Mouse (Mus musculus) adrenal gland, adult 18-20 months (tissue): ENCODE data around the gene Mymx. TPM values are rescaled to one million over a fixed set of nuclear protein-coding genes. Genes with fewer than 3 reads are reported as not detected.
"Not testable (repeated sequence)": the region's sequence is repeated elsewhere in the genome, so short reads cannot be mapped to it uniquely, and the experiment has no call there.

ENCODE experiments used
- DNase-seq, 2 experiments: peaks; one replicate each; pipeline ENCODE4 v3.0.0; 2021 to 2022; ENCODE audit warnings: low spot score in 2 of 2
- long read RNA-seq, 2 experiments: library from polyadenylated mRNA; stranded (forward); transcript quantifications; one replicate each; pipeline ENCODE4 v2.0.0; 2021
- total RNA-seq, 2 experiments: library from RNA; stranded (reverse); gene quantifications; 1 replicate in 1 of 2; 2 replicates in 1 of 2; pipeline ENCODE4 v1.2.3; 2021

Gene Mymx
- not detected for total RNA-seq
- long read RNA-seq, experiment 1: 0 reads
- long read RNA-seq, experiment 2: 0 reads

GRCm38 (mm10) chr17:45601877-45602304 lies at the start of gene Mymx:
Mymx (minus strand) TSS chr17:45602102.
- DNase-seq: no peak

- no peak for DNase-seq
These were observed 42.3 kb upstream of the Mymx start for GRCm38 (mm10) chr17:45644185-45644584.

- peak; percentile 71 to 81 for DNase-seq
These were observed 40.8 kb upstream of the Mymx start for GRCm38 (mm10) chr17:45642701-45643100.

GRCm38 (mm10) chr17:45641981-45642380 lies 40.1 kb upstream of the Mymx start:
- DNase-seq: no peak

GRCm38 (mm10) chr17:45638596-45639295 lies 36.8 kb upstream of the Mymx start:
- DNase-seq: no peak

- DNase-seq: no peak
These were observed 32.1 kb upstream of the Mymx start for GRCm38 (mm10) chr17:45634033-45634432.

- DNase-seq: no peak
These were observed 30.0 kb upstream of the Mymx start for GRCm38 (mm10) chr17:45631940-45632339.

GRCm38 (mm10) chr17:45630992-45631391 lies 29.1 kb upstream of the Mymx start:
- no peak for DNase-seq

GRCm38 (mm10) chr17:45629861-45630694 lies 28.2 kb upstream of the Mymx start:
- DNase-seq: peak; percentile 47 to 49

GRCm38 (mm10) chr17:45628885-45629855 lies 27.3 kb upstream of the Mymx start:
- no peak for DNase-seq

GRCm38 (mm10) chr17:45628160-45628559 lies 26.3 kb upstream of the Mymx start:
- DNase-seq: no peak

- peak; percentile 53 to 54 for DNase-seq
These were observed 24.8 kb upstream of the Mymx start for GRCm38 (mm10) chr17:45626577-45627134.

- not testable (repeated sequence) for DNase-seq
These were observed 21.5 kb upstream of the Mymx start for GRCm38 (mm10) chr17:45623425-45623824.

GRCm38 (mm10) chr17:45619386-45620256 lies 17.7 kb upstream of the Mymx start:
- DNase-seq: peak in 1 of 2 experiments; percentile 16

GRCm38 (mm10) chr17:45618941-45619385 lies 17.1 kb upstream of the Mymx start:
- DNase-seq: peak; percentile 27 to 42

- no peak for DNase-seq
These were observed 15.8 kb upstream of the Mymx start for GRCm38 (mm10) chr17:45617655-45618054.

- no peak for DNase-seq
These were observed 14.8 kb upstream of the Mymx start for GRCm38 (mm10) chr17:45616679-45617078.

GRCm38 (mm10) chr17:45616046-45616650 lies 14.2 kb upstream of the Mymx start:
- no peak for DNase-seq

GRCm38 (mm10) chr17:45612921-45613320 lies 11.0 kb upstream of the Mymx start:
- no peak for DNase-seq
